Mouse (Mus musculus): ENCODE measurements around the gene Cuta. TPM values are rescaled to one million over a fixed set of nuclear protein-coding genes. Genes with fewer than 3 reads are reported as not detected.

Gene Cuta
- polyA plus RNA-seq, 1 experiment from 2014 or later: 141 TPM

GRCm38 (mm10) chr17:26941841-26942570 is 2.6 kb upstream of the Cuta start:
- Histone ChIP-seq H3K4me3 (replicated peaks) (peak overlapping the region; percentile 51), H3K27me3 (replicated peaks) (no peaks in the 10 kb centered on the region), H3K4me2 (peak overlapping the region; percentile 97), H3K9ac (replicated peaks) (peak overlapping the region; percentile 66), H3K9me3 (replicated peaks) (no peaks in the 10 kb centered on the region), H3K36me3 (peaks cover 5% of the 10 kb centered on the region; the same call in 1 of the 2 replicates), H3K27ac (replicated peaks) (peak overlapping the region; percentile 95), H3K4me1 (peaks cover 74% of the 10 kb centered on the region)
- WGBS: 15% methylated on average over 4 of the region's 4 CpGs
- ATAC-seq (ENCODE audit: low FRiP score): no peak

GRCm38 (mm10) chr17:26941031-26941789 is 1.8 kb upstream of the Cuta start, which contains the start of gene Syngap1:
Syngap1 (plus strand) TSS chr17:26941253.
- Histone ChIP-seq H3K4me2 (peak within 1 kb of the TSS; percentile 97), H3K9ac (replicated peaks) (peak within 1 kb of the TSS; percentile 71), H3K9me3 (replicated peaks) (no peaks in the 10 kb centered on the region), H3K4me3 (replicated peaks) (peak within 1 kb of the TSS; percentile 65), H3K27ac (replicated peaks) (peak within 1 kb of the TSS; percentile 95), H3K27me3 (replicated peaks) (no peaks in the 10 kb centered on the region), H3K4me1 (peaks cover 68% of the 10 kb centered on the region), H3K36me3 (peaks cover 11% of the 10 kb centered on the region)
- peak; percentile 14; the same call in 1 of the 2 replicates for ATAC-seq (ENCODE audit: low FRiP score)
- WGBS: 5% methylated on average over 16 of the region's 24 CpGs

GRCm38 (mm10) chr17:26939973-26940300 is 568 bp upstream of the Cuta start:
- peak overlapping the region; percentile 65 for H3K4me3 ChIP-seq (replicated peaks)
- no peak; the same call in 1 of the 2 replicates for ATAC-seq (ENCODE audit: low FRiP score)
- 0% methylated on average over 3 of the region's 3 CpGs for WGBS

GRCm38 (mm10) chr17:26938731-26939130 is 638 bp downstream of the Cuta start:
- H3K27ac ChIP-seq (replicated peaks): peak overlapping the region; percentile 95
- WGBS: under 1% methylated on average over 22 of the region's 22 CpGs
- no peaks in the 10 kb centered on the region for H3K9me3 ChIP-seq (replicated peaks)
- H3K9ac ChIP-seq (replicated peaks): peak overlapping the region; percentile 57
- H3K4me3 ChIP-seq (replicated peaks): peak overlapping the region; percentile 65
- peak overlapping the region; percentile 97 for H3K4me2 ChIP-seq
- peaks cover 63% of the 10 kb centered on the region for H3K4me1 ChIP-seq
- no peak for ATAC-seq (ENCODE audit: low FRiP score)
- peaks cover 22% of the 10 kb centered on the region for H3K36me3 ChIP-seq
- H3K27me3 ChIP-seq (replicated peaks): no peaks in the 10 kb centered on the region

More at GRCm38 (mm10) chr17:26939973-26940300, 568 bp upstream of the Cuta start:
- Histone ChIP-seq H3K9me3 (replicated peaks) (no peaks in the 10 kb centered on the region), H3K27me3 (replicated peaks) (no peaks in the 10 kb centered on the region), H3K4me2 (peak overlapping the region; percentile 97), H3K27ac (replicated peaks) (peak overlapping the region; percentile 95), H3K9ac (replicated peaks) (peak overlapping the region; percentile 71), H3K4me1 (peaks cover 61% of the 10 kb centered on the region), H3K36me3 (peaks cover 22% of the 10 kb centered on the region)

- 65% methylated on average over 16 of the region's 16 CpGs for WGBS
- Histone ChIP-seq H3K4me2 (peak overlapping the region; percentile 97), H3K27ac (replicated peaks) (peak overlapping the region; percentile 95; the same call in 1 of the 2 replicates), H3K9ac (replicated peaks) (peak overlapping the region; percentile 57), H3K36me3 (peaks cover 22% of the 10 kb centered on the region), H3K9me3 (replicated peaks) (no peaks in the 10 kb centered on the region), H3K4me1 (peaks cover 68% of the 10 kb centered on the region), H3K27me3 (replicated peaks) (no peaks in the 10 kb centered on the region), H3K4me3 (replicated peaks) (peak overlapping the region; percentile 65)
- no peak for ATAC-seq (ENCODE audit: low FRiP score)
These were observed 1.3 kb downstream of the Cuta start for GRCm38 (mm10) chr17:26937883-26938695.

- Histone ChIP-seq H3K9me3 (replicated peaks) (no peaks in the 10 kb centered on the region), H3K4me1 (peaks cover 65% of the 10 kb centered on the region), H3K4me2 (no peak overlapping the region), H3K27ac (replicated peaks) (no peak overlapping the region), H3K4me3 (replicated peaks) (no peak overlapping the region), H3K9ac (replicated peaks) (no peak overlapping the region), H3K36me3 (peaks cover 22% of the 10 kb centered on the region), H3K27me3 (replicated peaks) (no peaks in the 10 kb centered on the region)
- ATAC-seq (ENCODE audit: low FRiP score): no peak
- 88% methylated on average over 15 of the region's 15 CpGs for WGBS
These were observed 2.3 kb downstream of the Cuta start for GRCm38 (mm10) chr17:26936921-26937695.

- no peaks in the 10 kb centered on the region for H3K9me3 ChIP-seq (replicated peaks)
- H3K4me1 ChIP-seq: peaks cover 62% of the 10 kb centered on the region
- H3K4me3 ChIP-seq (replicated peaks): no peak overlapping the region
- no peak for ATAC-seq (ENCODE audit: low FRiP score)
- H3K4me2 ChIP-seq: no peak overlapping the region
- no peak overlapping the region for H3K27ac ChIP-seq (replicated peaks)
- 91% methylated on average over 12 of the region's 12 CpGs for WGBS
- peaks cover 22% of the 10 kb centered on the region for H3K36me3 ChIP-seq
- H3K27me3 ChIP-seq (replicated peaks): no peaks in the 10 kb centered on the region
- no peak overlapping the region for H3K9ac ChIP-seq (replicated peaks)
These were observed 2.9 kb downstream of the Cuta start for GRCm38 (mm10) chr17:26936453-26936852.

- 88% methylated on average over 9 of the region's 9 CpGs for WGBS
These were observed 4.3 kb downstream of the Cuta start for GRCm38 (mm10) chr17:26935027-26935426.

GRCm38 (mm10) chr17:26933885-26934827 is 5.2 kb downstream of the Cuta start:
- Histone ChIP-seq H3K4me1 (peaks cover 49% of the 10 kb centered on the region), H3K27ac (replicated peaks) (no peak overlapping the region), H3K9me3 (replicated peaks) (no peaks in the 10 kb centered on the region), H3K4me3 (replicated peaks) (peak overlapping the region; percentile 60), H3K9ac (replicated peaks) (peak overlapping the region; percentile 84), H3K4me2 (peak overlapping the region; percentile 69), H3K36me3 (peaks cover 23% of the 10 kb centered on the region), H3K27me3 (replicated peaks) (no peaks in the 10 kb centered on the region)
- no peak for ATAC-seq (ENCODE audit: low FRiP score)
- WGBS: 82% methylated on average over 16 of the region's 16 CpGs

More at GRCm38 (mm10) chr17:26935027-26935426, 4.3 kb downstream of the Cuta start:
- H3K27ac ChIP-seq (replicated peaks): no peak overlapping the region
- ATAC-seq (ENCODE audit: low FRiP score): no peak
- no peak overlapping the region for H3K4me2 ChIP-seq
- H3K4me1 ChIP-seq: peaks cover 52% of the 10 kb centered on the region
- H3K36me3 ChIP-seq: peaks cover 22% of the 10 kb centered on the region
- no peaks in the 10 kb centered on the region for H3K27me3 ChIP-seq (replicated peaks)
- H3K9me3 ChIP-seq (replicated peaks): no peaks in the 10 kb centered on the region
- no peak overlapping the region for H3K4me3 ChIP-seq (replicated peaks)
- H3K9ac ChIP-seq (replicated peaks): 0 out of 2 replicates have a peak overlapping the region, but pooled peaks have one; percentile 84

GRCm38 (mm10) chr17:26933419-26933818 is 6.0 kb downstream of the Cuta start:
- 10% methylated on average over 13 of the region's 13 CpGs for WGBS

More at GRCm38 (mm10) chr17:26933419-26933818, 6.0 kb downstream of the Cuta start:
- Histone ChIP-seq H3K27me3 (replicated peaks) (no peaks in the 10 kb centered on the region), H3K9me3 (replicated peaks) (no peaks in the 10 kb centered on the region), H3K4me3 (replicated peaks) (peak overlapping the region; percentile 60), H3K27ac (replicated peaks) (peak overlapping the region; percentile 92), H3K36me3 (peaks cover 25% of the 10 kb centered on the region), H3K4me2 (peak overlapping the region; percentile 69), H3K9ac (replicated peaks) (peak overlapping the region; percentile 84), H3K4me1 (peaks cover 42% of the 10 kb centered on the region)
- peak; percentile 34 for ATAC-seq (ENCODE audit: low FRiP score)
